Mouse (Mus musculus) liver, embryonic 12.5 days (tissue): ENCODE measurements around the gene Pgk2. TPM values are rescaled to one million over a fixed set of nuclear protein-coding genes. Genes with fewer than 3 reads are reported as not detected.
"Not testable (repeated sequence)": the region's sequence is repeated elsewhere in the genome, so short reads cannot be mapped to it uniquely, and the experiment has no call there.

Source experiments
- ATAC-seq: fragments of 200-750 bp; cut with Nextera tagmentation; 2 replicates; pipeline ENCODE4 v1.8.0; 2017; ENCODE audit warnings: moderate number of reproducible peaks, mild to moderate bottlenecking, moderate library complexity
- H3K27ac ChIP-seq: fragments of 300-500 bp; sonication (generic); 2 replicates; pipeline ENCODE4 v1.5.1; 2016; ENCODE audit warnings: mild to moderate bottlenecking
- H3K27me3 ChIP-seq: fragments of 300-500 bp; sonication (generic); replicated peaks from 2 replicates; pipeline ENCODE4 v1.6.1; 2016; ENCODE audit warnings: mild to moderate bottlenecking, moderate library complexity
- H3K36me3 ChIP-seq: fragments of 300-500 bp; sonication (generic); 2 replicates; pipeline ENCODE4 v1.6.1; 2016; ENCODE audit warnings: mild to moderate bottlenecking, moderate library complexity
- H3K4me1 ChIP-seq: fragments of 300-500 bp; sonication (generic); 2 replicates; pipeline ENCODE4 v1.6.1; 2016
- H3K4me2 ChIP-seq: fragments of 300-500 bp; sonication (generic); 2 replicates; pipeline ENCODE4 v1.6.1; 2016; ENCODE audit warnings: mild to moderate bottlenecking, moderate library complexity
- H3K4me3 ChIP-seq: fragments of 300-500 bp; sonication (generic); 2 replicates; pipeline ENCODE4 v1.5.1; 2016; ENCODE audit warnings: mild to moderate bottlenecking, moderate library complexity
- H3K9ac ChIP-seq: fragments of 300-500 bp; sonication (generic); 2 replicates; pipeline ENCODE4 v1.6.1; 2016; ENCODE audit warnings: mild to moderate bottlenecking, moderate library complexity
- H3K9me3 ChIP-seq: fragments of 300-500 bp; sonication (generic); replicated peaks from 2 replicates; pipeline ENCODE4 v1.6.1; 2016; ENCODE audit warnings: mild to moderate bottlenecking, moderate library complexity
- WGBS: fragments of 180-500 bp; shearing (Covaris S2); methylation state at CpG from one replicate; pipeline ENCODE4 v1.1.7; 2016; ENCODE audit not compliant: insufficient replicate concordance; 5-methylcytosine and 5-hydroxymethylcytosine counted together
- polyA plus RNA-seq: library from polyadenylated mRNA; unstranded; fragments of >200 nt; fragmentation: Nextera tagmentation; extraction: Ambion mirVana; gene quantifications from 2 replicates; pipeline ENCODE4 v1.2.1, GENCODE M21; 2016

Pgk2 gene
- not detected in 2 replicates for polyA plus RNA-seq

- H3K27me3 ChIP-seq = no peaks in the 10 kb centered on the region
- WGBS = 63% methylated on average over 4 of the region's 4 CpGs
- H3K36me3 ChIP-seq = no peaks in the 10 kb centered on the region
- H3K4me2 ChIP-seq = no peak within 1 kb of the TSS
- H3K9me3 ChIP-seq = no peaks in the 10 kb centered on the region
- H3K27ac ChIP-seq = no peak within 1 kb of the TSS
- H3K4me3 ChIP-seq = no peak within 1 kb of the TSS
- ATAC-seq = no peak
- H3K4me1 ChIP-seq = no peaks in the 10 kb centered on the region
- no peak within 1 kb of the TSS for H3K9ac ChIP-seq
Observed at GRCm38 (mm10) chr17:40208540-40208939, at the start of gene Pgk2. TSS of gene Pgk2 (minus strand) at chr17:40208640.

- no peak overlapping the region for H3K4me2 ChIP-seq
- no peaks in the 10 kb centered on the region for H3K27me3 ChIP-seq
- no peaks in the 10 kb centered on the region for H3K9me3 ChIP-seq
- no peak for ATAC-seq
- no peaks in the 10 kb centered on the region for H3K4me1 ChIP-seq
- H3K36me3 ChIP-seq = no peaks in the 10 kb centered on the region
- WGBS = 25% methylated on average over 1 of the region's 1 CpGs
- no peak overlapping the region for H3K9ac ChIP-seq
- H3K4me3 ChIP-seq = no peak overlapping the region
- no peak overlapping the region for H3K27ac ChIP-seq
Observed at GRCm38 (mm10) chr17:40252487-40252886, 44.0 kb upstream of the Pgk2 start.

- H3K36me3 ChIP-seq = no peaks in the 10 kb centered on the region
- H3K9me3 ChIP-seq = no peaks in the 10 kb centered on the region
- no peak within 1 kb of the TSS for H3K4me2 ChIP-seq
- no peaks in the 10 kb centered on the region for H3K4me1 ChIP-seq
- no peak within 1 kb of the TSS for H3K9ac ChIP-seq
- H3K27ac ChIP-seq = no peak within 1 kb of the TSS
- no peak for ATAC-seq
- no peaks in the 10 kb centered on the region for H3K27me3 ChIP-seq
- H3K4me3 ChIP-seq = no peak within 1 kb of the TSS
Observed at GRCm38 (mm10) chr17:40242135-40242534, 33.7 kb upstream of the Pgk2 start, which contains the start of gene Crisp3. TSS of gene Crisp3 (minus strand) at chr17:40242288.

- not testable (repeated sequence) for H3K9me3 ChIP-seq, H3K36me3 ChIP-seq, H3K9ac ChIP-seq, H3K4me2 ChIP-seq, H3K27ac ChIP-seq, H3K4me1 ChIP-seq, H3K27me3 ChIP-seq, ATAC-seq, H3K4me3 ChIP-seq
Observed at GRCm38 (mm10) chr17:40201803-40202202, 6.6 kb downstream of the Pgk2 start.

DNA sequence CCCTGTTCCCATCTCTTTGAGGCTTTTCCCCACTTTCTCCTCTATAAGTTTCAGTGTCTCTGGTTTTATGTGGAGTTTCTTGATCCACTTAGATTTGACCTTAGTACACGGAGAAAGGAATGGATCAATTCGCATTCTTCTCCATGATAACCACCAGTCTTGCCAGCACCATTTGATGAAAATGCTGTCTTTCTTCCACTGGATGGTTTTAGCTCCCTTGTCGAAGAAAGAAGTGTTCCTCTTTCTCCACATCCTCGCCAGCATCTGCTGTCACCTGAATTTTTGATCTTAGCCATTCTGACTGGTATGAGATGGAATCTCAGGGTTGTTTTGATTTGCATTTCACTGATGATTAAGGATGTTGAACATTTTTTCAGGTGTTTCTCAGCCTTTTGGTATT lies 18.2 kb downstream of the Pgk2 start:
- H3K4me3 ChIP-seq, H3K9ac ChIP-seq, H3K27ac ChIP-seq, H3K4me1 ChIP-seq, H3K4me2 ChIP-seq, H3K27me3 ChIP-seq, ATAC-seq, H3K9me3 ChIP-seq, H3K36me3 ChIP-seq: not testable (repeated sequence)
- 62% methylated on average over 4 of the region's 4 CpGs for WGBS

DNA sequence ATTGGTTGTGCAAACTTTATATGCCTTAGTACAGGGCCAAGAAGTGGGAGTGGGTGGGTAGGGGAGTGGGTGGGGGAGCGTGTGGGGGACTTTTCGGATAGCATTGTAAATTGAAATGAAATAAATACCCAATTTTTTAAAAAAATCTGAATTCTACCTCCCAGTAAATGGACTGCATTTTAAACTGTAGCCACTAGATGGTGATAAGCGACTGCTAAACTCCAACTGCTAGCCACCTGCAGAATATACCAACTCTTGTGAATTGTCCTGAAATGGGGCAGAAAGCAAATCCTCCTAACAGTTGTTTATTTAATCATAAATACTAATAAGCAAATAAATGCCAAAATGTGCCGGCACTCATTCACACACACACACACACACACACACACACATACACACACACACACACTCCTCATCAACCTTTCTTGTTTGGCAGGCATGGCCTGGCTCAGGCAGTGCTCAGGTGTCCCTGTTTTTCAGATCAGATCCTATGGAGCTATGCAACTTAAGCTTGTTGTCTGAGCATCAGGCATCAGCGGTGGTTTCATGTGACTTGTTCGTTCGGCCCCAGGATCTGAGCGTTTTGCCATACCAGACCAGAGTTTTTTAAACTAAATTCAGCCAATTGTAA lies 50.6 kb downstream of the Pgk2 start:
- not testable (repeated sequence) for ATAC-seq
- WGBS = 41% methylated on average over 8 of the region's 8 CpGs

More for the DNA sequence above, 50.6 kb downstream of the Pgk2 start:
- H3K4me1 ChIP-seq, H3K9ac ChIP-seq, H3K36me3 ChIP-seq, H3K4me2 ChIP-seq, H3K27me3 ChIP-seq, H3K4me3 ChIP-seq, H3K9me3 ChIP-seq, H3K27ac ChIP-seq: not testable (repeated sequence)

Other genes with a start within 250 kb of the Pgk2 start
- not detected in 2 replicates for gene AC192777.2, start 113.2 kb downstream of the Pgk2 start, polyA plus RNA-seq
- not detected in 2 replicates for gene Crisp3, start 33.6 kb upstream of the Pgk2 start, polyA plus RNA-seq
- not detected in 2 replicates for gene Crisp1, start 110.6 kb upstream of the Pgk2 start, polyA plus RNA-seq